1 mouse cellular context compared by ENCODE assay signal in genomic region chr5:113791197-113792095, GRCm38 (mm10).
TF ChIP-seq lines count a peak whose summit lies in the region.

No protein-coding gene starts in this region.

TF ChIP-seq in CH12.LX, 34 proteins besides CTCF, POLR2A, EP300 and RAD21:
- TF ChIP-seq MAX (IDR thresholded peaks at IDR 0.05; ENCODE audit: low read length) (no peak), BHLHE40 (IDR thresholded peaks at IDR 0.05; ENCODE audit: low read depth, low read length) (0 out of 2 replicates have a peak, but pooled peaks have one; percentile 12), TCF12 (IDR thresholded peaks at IDR 0.05; ENCODE audit: low read depth, low read length) (no peak)
TF ChIP-seq in CH12.LX: peak in this region for 1.
